Mouse (Mus musculus) embryonic fibroblast, embryonic 13.5 days (primary cell): ENCODE measurements around the gene Frmd6.

Experiments used
- CTCF ChIP-seq: IDR thresholded peaks from 2 replicates; pipeline ENCODE4 v1.5.1; 2011; ENCODE audit warnings: mild to moderate bottlenecking, control low read depth, low read length, moderate library complexity, borderline replicate concordance; ENCODE audit not compliant: insufficient read depth
- POLR2A ChIP-seq: IDR thresholded peaks from 2 replicates; pipeline ENCODE4 v1.6.1; 2011; ENCODE audit warnings: low read depth, mild to moderate bottlenecking, control low read depth, low read length, moderate library complexity

DNA sequence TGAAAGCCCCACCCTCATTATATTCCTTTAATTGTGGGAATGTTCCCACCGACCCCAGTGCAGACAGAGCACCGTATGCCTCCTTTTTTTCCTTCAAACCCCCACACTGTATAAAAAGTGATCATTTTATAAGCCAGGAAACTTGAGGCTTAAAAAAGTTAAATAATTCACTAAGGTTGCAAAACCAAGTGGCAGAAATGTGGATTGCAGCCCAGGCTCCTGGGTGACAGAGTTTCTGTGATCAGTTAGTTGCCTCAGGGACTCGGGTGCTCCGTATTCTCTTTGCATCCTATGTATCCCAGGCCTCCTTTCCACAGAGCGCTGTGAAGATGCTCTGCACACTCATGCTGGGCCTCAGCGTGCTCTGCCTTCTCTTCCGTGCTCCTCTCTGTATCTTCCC, 58.8 kb downstream of the Frmd6 start:
- TF ChIP-seq CTCF (no peak), POLR2A (no peak)
